Mouse (Mus musculus) midbrain, embryonic 16.5 days (tissue): ENCODE data around the gene Slc2a3. TPM values are rescaled to one million over a fixed set of nuclear protein-coding genes. Genes with fewer than 3 reads are reported as not detected.

Experiments
- ATAC-seq: fragments of 200-750 bp; cut with Nextera tagmentation; 2 replicates; pipeline ENCODE4 v1.8.0; 2017; ENCODE audit warnings: moderate TSS enrichment
- H3K27ac ChIP-seq: fragments of 300-500 bp; sonication (generic); 2 replicates; pipeline ENCODE4 v1.5.1; 2014; ENCODE audit warnings: mild to moderate bottlenecking, low read length, mixed read lengths
- H3K27me3 ChIP-seq: fragments of 300-500 bp; sonication (generic); 2 replicates; pipeline ENCODE4 v1.6.1; 2014; ENCODE audit warnings: low read depth, low read length, mixed read lengths; ENCODE audit not compliant: control insufficient read depth, insufficient read depth
- H3K36me3 ChIP-seq: fragments of 300-500 bp; sonication (generic); 2 replicates; pipeline ENCODE4 v1.6.1; 2014; ENCODE audit warnings: mild to moderate bottlenecking, low read length, moderate library complexity, mixed read lengths; ENCODE audit not compliant: control insufficient read depth, insufficient read depth
- H3K4me1 ChIP-seq: fragments of 300-500 bp; sonication (generic); 2 replicates; pipeline ENCODE4 v1.6.1; 2014; ENCODE audit warnings: mild to moderate bottlenecking, low read length, mixed read lengths; ENCODE audit not compliant: control insufficient read depth, insufficient read depth
- H3K4me2 ChIP-seq: fragments of 300-500 bp; sonication (generic); 2 replicates; pipeline ENCODE4 v1.6.1; 2014; ENCODE audit warnings: mild to moderate bottlenecking, low read length, mixed read lengths
- H3K4me3 ChIP-seq: fragments of 300-500 bp; sonication (generic); 2 replicates; pipeline ENCODE4 v1.5.1; 2014; ENCODE audit warnings: low read depth, mild to moderate bottlenecking, low read length, moderate library complexity, mixed read lengths
- H3K9ac ChIP-seq: fragments of 300-500 bp; sonication (generic); 2 replicates; pipeline ENCODE4 v1.6.1; 2014; ENCODE audit warnings: low read depth, low read length, mixed read lengths
- H3K9me3 ChIP-seq: fragments of 300-500 bp; sonication (generic); replicated peaks from 2 replicates; pipeline ENCODE4 v1.6.1; 2014; ENCODE audit warnings: mild to moderate bottlenecking, low read length, mixed read lengths; ENCODE audit not compliant: control insufficient read depth, poor library complexity, severe bottlenecking
- WGBS: fragments of 180-500 bp; shearing (Covaris S2); extraction: QIAGEN DNeasy Blood & Tissue Kit; methylation state at CpG from one replicate; pipeline ENCODE4 v1.1.7; 2014; 5-methylcytosine and 5-hydroxymethylcytosine counted together
- microRNA-seq: library from miRNA; unstranded; fragments of <30 nt; microRNA quantifications from one replicate; pipeline ENCODE4, GENCODE M21; 2017
- polyA plus RNA-seq: library from polyadenylated mRNA; unstranded; fragments of >200 nt; fragmentation: Nextera tagmentation; extraction: Ambion mirVana; gene quantifications from 2 replicates; pipeline ENCODE4 v1.2.1, GENCODE M21; 2015

Slc2a3 gene
- polyA plus RNA-seq, 1 experiment from 2014 or later, result 52.5 TPM

GRCm38 (mm10) chr6:122689411-122690055 lies 111.9 kb downstream of the Slc2a3 start:
- H3K9me3 ChIP-seq, result no peaks in the 10 kb centered on the region
- no peaks in the 10 kb centered on the region for H3K36me3 ChIP-seq
- H3K4me2 ChIP-seq, result no peak overlapping the region
- no peaks in the 10 kb centered on the region for H3K27me3 ChIP-seq
- no peak overlapping the region for H3K4me3 ChIP-seq
- no peak overlapping the region for H3K9ac ChIP-seq
- WGBS, result 87% methylated on average over 6 of the region's 6 CpGs
- no peak for ATAC-seq
- no peaks in the 10 kb centered on the region for H3K4me1 ChIP-seq
- H3K27ac ChIP-seq, result no peak overlapping the region

DNA sequence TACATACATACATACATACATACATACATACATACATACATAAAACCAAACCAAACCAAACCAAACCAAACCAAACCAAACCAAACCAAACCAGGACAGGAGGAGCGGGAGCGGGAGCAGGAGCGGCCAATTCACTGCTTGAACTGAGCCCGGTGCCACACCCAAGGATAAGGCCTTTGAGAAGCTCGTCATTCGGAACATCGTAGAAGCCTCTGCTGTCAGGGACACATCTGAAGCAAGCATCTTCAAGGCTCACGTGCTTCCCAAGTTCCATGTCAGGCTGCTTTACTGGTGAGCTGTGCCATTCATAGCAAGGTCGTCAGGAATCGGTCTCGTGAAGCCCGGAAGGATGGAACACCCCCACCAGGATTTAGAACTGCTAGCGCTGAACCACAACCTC lies 114.7 kb downstream of the Slc2a3 start:
- no peaks in the 10 kb centered on the region for H3K27me3 ChIP-seq
- 94% methylated on average over 13 of the region's 13 CpGs for WGBS
- ATAC-seq, result no peak
- no peak overlapping the region for H3K9ac ChIP-seq
- no peak overlapping the region for H3K4me3 ChIP-seq
- H3K36me3 ChIP-seq, result no peaks in the 10 kb centered on the region
- no peak overlapping the region for H3K4me2 ChIP-seq
- H3K9me3 ChIP-seq, result no peaks in the 10 kb centered on the region
- no peaks in the 10 kb centered on the region for H3K4me1 ChIP-seq
- H3K27ac ChIP-seq, result no peak overlapping the region

GRCm38 (mm10) chr6:122682646-122683045 lies 118.8 kb downstream of the Slc2a3 start:
- Histone ChIP-seq H3K36me3 (no peaks in the 10 kb centered on the region), H3K4me1 (no peaks in the 10 kb centered on the region), H3K4me2 (no peak overlapping the region), H3K9ac (no peak overlapping the region), H3K27ac (no peak overlapping the region), H3K27me3 (no peaks in the 10 kb centered on the region), H3K4me3 (no peak overlapping the region), H3K9me3 (no peaks in the 10 kb centered on the region)
- no peak for ATAC-seq
- WGBS, result 84% methylated on average over 3 of the region's 3 CpGs

Small RNAs within 50 kb of the gene (microRNA-seq; reads per million reads assigned to microRNA genes)
- gene Mir7231, result 0.52 reads per million

Other genes starting within 250 kb of the Slc2a3 start
- gene Aicda, start 247.8 kb downstream of the Slc2a3 start, polyA plus RNA-seq, result 0.24 and 0.31 TPM in 2 replicates
- 0.66 and 1.7 TPM in 2 replicates for gene Apobec1, start 199.2 kb downstream of the Slc2a3 start, polyA plus RNA-seq
- 0.09 TPM in 1 of 2 replicates, not detected in the other for gene Gdf3, start 191.6 kb downstream of the Slc2a3 start, polyA plus RNA-seq
- gene Dppa3, start 175.2 kb downstream of the Slc2a3 start, polyA plus RNA-seq, result not detected in 2 replicates
- gene Nanog, start 94.2 kb downstream of the Slc2a3 start, polyA plus RNA-seq, result not detected in 2 replicates
- gene Foxj2, start 18.3 kb upstream of the Slc2a3 start, polyA plus RNA-seq, result 8.4 and 9.4 TPM in 2 replicates
- gene C3ar1, start 54.5 kb upstream of the Slc2a3 start, polyA plus RNA-seq, result 1.1 and 1.4 TPM in 2 replicates
- 162 and 177 TPM in 2 replicates for gene Necap1, start 72.8 kb upstream of the Slc2a3 start, polyA plus RNA-seq
- 0.97 and 1.4 TPM in 2 replicates for gene Clec4a1, start 120.2 kb upstream of the Slc2a3 start, polyA plus RNA-seq
- 0.36 and 0.58 TPM in 2 replicates for gene Clec4a3, start 150.9 kb upstream of the Slc2a3 start, polyA plus RNA-seq
- gene Clec4a4, start 188.7 kb upstream of the Slc2a3 start, polyA plus RNA-seq, result not detected in 2 replicates
- gene Clec4b1, start 248.3 kb upstream of the Slc2a3 start, polyA plus RNA-seq, result not detected in 2 replicates